In genomic region chr2:154372842-154373500, GRCm38 (mm10) we compare ENCODE assay signal across 8 mouse cellular contexts. TPM values are rescaled to one million over a fixed set of nuclear protein-coding genes. Genes with fewer than 3 reads are reported as not detected.
A peak's percentile ranks its signal among the peaks of the same experiment; 100 is the strongest.
DNase-seq lines count a peak whose midpoint lies in the region; ATAC-seq and TF ChIP-seq lines count a peak whose summit lies in the region.

Gene Cdk5rap1, minus strand, starts transcription at chr2:154373010.

- no peak for ATAC-seq in erythroid progenitor cell, adult 5-6 weeks (replicated peaks; ENCODE audit: low FRiP score, poor library complexity, severe bottlenecking)
- ATAC-seq in hindbrain, embryonic 13.5 days (ENCODE audit: low FRiP score), result no peak; the same call in 1 of the 2 replicates
- peak; percentile 40 for ATAC-seq in liver, embryonic 14.5 days (ENCODE audit: insufficient read depth)

- peaks cover 8% of the 10 kb centered on the region; the same call in 1 of the 2 replicates for H3K36me3 ChIP-seq in hindbrain, embryonic 13.5 days
- H3K36me3 ChIP-seq in liver, embryonic 14.5 days (replicated peaks; ENCODE audit: control insufficient read depth, insufficient read depth, low read depth), result no peaks in the 10 kb centered on the region

- no peaks in the 10 kb centered on the region for H3K9me3 ChIP-seq in hindbrain, embryonic 13.5 days
- no peaks in the 10 kb centered on the region for H3K9me3 ChIP-seq in liver, embryonic 14.5 days (ENCODE audit: control insufficient read depth, low read length)

- H3K27me3 ChIP-seq in hindbrain, embryonic 13.5 days, result no peaks in the 10 kb centered on the region
- no peaks in the 10 kb centered on the region for H3K27me3 ChIP-seq in liver, embryonic 14.5 days (ENCODE audit: control insufficient read depth, insufficient read depth, low read length)

- WGBS in hindbrain, embryonic 13.5 days, result 9% methylated on average over 9 of the region's 9 CpGs
- 14% methylated on average over 9 of the region's 9 CpGs for WGBS in liver, embryonic 14.5 days (ENCODE audit: insufficient replicate concordance)

- no peak for TF ChIP-seq CTCF in liver, embryonic 14.5 days (IDR thresholded peaks at IDR 0.05; ENCODE audit: low read depth)

- peak within 1 kb of the TSS; percentile 93 for H3K9ac ChIP-seq in hindbrain, embryonic 13.5 days
- H3K9ac ChIP-seq in liver, embryonic 14.5 days (replicated peaks), result peak within 1 kb of the TSS; percentile 89

- H3K4me2 ChIP-seq in hindbrain, embryonic 13.5 days, result peak within 1 kb of the TSS; percentile 81
- peak within 1 kb of the TSS; percentile 75 for H3K4me2 ChIP-seq in liver, embryonic 14.5 days (ENCODE audit: low read depth)

- TF ChIP-seq EP300 in liver, embryonic 14.5 days (IDR thresholded peaks at IDR 0.05; ENCODE audit: low read depth), result no peak

- DNase-seq in layer of hippocampus, adult 18-20 months (ENCODE audit: low spot score in 2 of 2), result no peak
- no peak for DNase-seq in layer of hippocampus, adult 9-10 months (ENCODE audit: low spot score)
- DNase-seq in MEL-GATA-1-ER (ENCODE audit: extremely low read depth, low read depth), result peak; percentile 15
- DNase-seq in liver, embryonic 14.5 days (ENCODE audit: low read depth in 3 of 3, low spot score in 3 of 3), result no peak
- no peak for DNase-seq in right cerebral cortex, postnatal 10 days (ENCODE audit: low spot score in 2 of 2)
- DNase-seq in kidney, postnatal 36 days, result no peak

- peaks cover 10% of the 10 kb centered on the region for H3K4me1 ChIP-seq in hindbrain, embryonic 13.5 days (replicated peaks)
- H3K4me1 ChIP-seq in liver, embryonic 14.5 days (replicated peaks; ENCODE audit: control insufficient read depth in 2 of 2, insufficient read depth in 2 of 2, low read length in 1 of 2), result peaks cover 0 to 5% of the 10 kb centered on the region in 2 experiments; a peak in 1 of 4 replicates

- peak within 1 kb of the TSS; percentile 79 for H3K4me3 ChIP-seq in hindbrain, embryonic 13.5 days
- H3K4me3 ChIP-seq in liver, embryonic 14.5 days (ENCODE audit: insufficient read depth in 1 of 2, low read depth in 2 of 2, low read length in 2 of 2), result peak within 1 kb of the TSS; percentile 87 to 88

- peak within 1 kb of the TSS; percentile 83 for H3K27ac ChIP-seq in hindbrain, embryonic 13.5 days
- peak within 1 kb of the TSS; percentile 83 for H3K27ac ChIP-seq in liver, embryonic 14.5 days

RNA-seq across cellular contexts. Expression of gene Cdk5rap1, which starts in this region (rescaled TPM):
- total RNA-seq in layer of hippocampus, adult 18-20 months (2021), result 10 to 100 TPM; 14.8 to 14.9 TPM
- 10.1 and 12.3 TPM in 2 replicates for total RNA-seq in erythroid progenitor cell, adult 5-6 weeks (2015; ENCODE audit: low replicate concordance)
- 8.2 and 28.1 TPM in 2 replicates for total RNA-seq in erythroid progenitor cell, adult 5-6 weeks (2017; ENCODE audit: low replicate concordance)
- 16.0 and 16.1 TPM in 2 replicates for polyA plus RNA-seq in hindbrain, embryonic 13.5 days (2015; fragmentation: Nextera tagmentation; extraction: Ambion mirVana)
- 7.5 and 10.0 TPM in 2 replicates for polyA plus RNA-seq in liver, embryonic 14.5 days (2012; rRNA removed)
- 4.2 and 9.5 TPM in 2 replicates for polyA plus RNA-seq in liver, embryonic 14.5 days (2014; fragmentation: Nextera tagmentation; extraction: Ambion mirVana)
